Mouse (Mus musculus) myocyte (in vitro differentiated cells): ENCODE data around the gene Tmem86b. TPM values are rescaled to one million over a fixed set of nuclear protein-coding genes. Genes with fewer than 3 reads are reported as not detected.

ENCODE experiments used
- H3K27me3 ChIP-seq: one replicate; pipeline ENCODE4 v1.6.1; 2011; ENCODE audit not compliant: control insufficient read depth, insufficient read depth, insufficient read length
- H3K36me3 ChIP-seq: one replicate; pipeline ENCODE4 v1.6.1; 2011; ENCODE audit not compliant: control insufficient read depth, insufficient read depth
- H3K4me2 ChIP-seq: one replicate; pipeline ENCODE4 v1.6.1; 2011; ENCODE audit warnings: low read depth, control low read depth
- H3K4me3 ChIP-seq: one replicate; pipeline ENCODE4 v1.5.1; 2011; ENCODE audit warnings: mild to moderate bottlenecking, control low read depth, moderate library complexity
- H3K79me2 ChIP-seq: one replicate; pipeline ENCODE4 v1.6.1; 2011; ENCODE audit not compliant: control insufficient read depth, insufficient read depth
- H3ac ChIP-seq: one replicate; pipeline ENCODE4 v1.6.1; 2011; ENCODE audit not compliant: control insufficient read depth, insufficient read length
- CEBPB ChIP-seq: IDR thresholded peaks from 2 replicates; pipeline ENCODE4 v1.6.1; 2011; ENCODE audit warnings: mild to moderate bottlenecking, moderate library complexity; ENCODE audit not compliant: poor library complexity, insufficient read depth, severe bottlenecking
- E2F4 ChIP-seq: IDR thresholded peaks from one replicate; pipeline ENCODE4 v1.6.1; 2011; ENCODE audit warnings: mild to moderate bottlenecking, control low read depth, moderate library complexity; ENCODE audit not compliant: insufficient read depth
- MAX ChIP-seq: IDR thresholded peaks from one replicate; pipeline ENCODE4 v1.6.1; 2011; ENCODE audit warnings: low read depth, mild to moderate bottlenecking, control low read depth
- MYOD1 ChIP-seq, 3 experiments: IDR thresholded peaks; one replicate each; pipeline ENCODE4 v1.6.1; 2011; ENCODE audit warnings: control low read depth in 2 of 3, low read depth in 2 of 3, mild to moderate bottlenecking in 2 of 3, moderate library complexity in 1 of 3; ENCODE audit not compliant: insufficient read length in 2 of 3, control insufficient read depth in 1 of 3
- MYOG ChIP-seq, 3 experiments: IDR thresholded peaks; one replicate each; pipeline ENCODE4 v1.6.1; 2011; ENCODE audit warnings: control low read depth in 2 of 3, low read depth in 2 of 3, mild to moderate bottlenecking in 2 of 3; ENCODE audit not compliant: insufficient read length in 2 of 3, control insufficient read depth in 1 of 3, insufficient read depth in 1 of 3
- POLR2A ChIP-seq: IDR thresholded peaks from one replicate; pipeline ENCODE4 v1.6.1; 2011; ENCODE audit warnings: low read depth, mild to moderate bottlenecking, control low read depth, moderate library complexity; ENCODE audit not compliant: insufficient read length
- POLR2AphosphoS2 ChIP-seq: IDR thresholded peaks from one replicate; pipeline ENCODE4 v1.6.1; 2011; ENCODE audit warnings: low read depth, control low read depth; ENCODE audit not compliant: insufficient read length
- REST ChIP-seq: IDR thresholded peaks from one replicate; pipeline ENCODE4 v1.6.1; 2011; ENCODE audit warnings: mild to moderate bottlenecking, control low read depth, moderate library complexity; ENCODE audit not compliant: insufficient read depth, insufficient read length
- SRF ChIP-seq: IDR thresholded peaks from one replicate; pipeline ENCODE4 v1.6.1; 2011; ENCODE audit warnings: low read depth; ENCODE audit not compliant: control insufficient read depth, insufficient read length
- TCF12 ChIP-seq: IDR thresholded peaks from one replicate; pipeline ENCODE4 v1.6.1; 2011; ENCODE audit warnings: mild to moderate bottlenecking, control low read depth; ENCODE audit not compliant: poor library complexity, insufficient read depth, severe bottlenecking
- TCF3 ChIP-seq: IDR thresholded peaks from one replicate; pipeline ENCODE4 v1.6.1; 2011; ENCODE audit warnings: low read depth, control low read depth; ENCODE audit not compliant: insufficient read length
- USF1 ChIP-seq: IDR thresholded peaks from one replicate; pipeline ENCODE4 v1.6.1; 2011; ENCODE audit warnings: low read depth, mild to moderate bottlenecking, control low read depth, moderate library complexity
- polyA plus RNA-seq: library from polyadenylated mRNA; unstranded; fragments of >200 nt; fragmentation: generic; extraction: Trizol; gene quantifications from one replicate; pipeline ENCODE4 v1.2.1, GENCODE M21; 2012; ENCODE audit warnings: missing spikeins

Tmem86b gene
- polyA plus RNA-seq, 1 experiment, result 2.2 TPM

DNA sequence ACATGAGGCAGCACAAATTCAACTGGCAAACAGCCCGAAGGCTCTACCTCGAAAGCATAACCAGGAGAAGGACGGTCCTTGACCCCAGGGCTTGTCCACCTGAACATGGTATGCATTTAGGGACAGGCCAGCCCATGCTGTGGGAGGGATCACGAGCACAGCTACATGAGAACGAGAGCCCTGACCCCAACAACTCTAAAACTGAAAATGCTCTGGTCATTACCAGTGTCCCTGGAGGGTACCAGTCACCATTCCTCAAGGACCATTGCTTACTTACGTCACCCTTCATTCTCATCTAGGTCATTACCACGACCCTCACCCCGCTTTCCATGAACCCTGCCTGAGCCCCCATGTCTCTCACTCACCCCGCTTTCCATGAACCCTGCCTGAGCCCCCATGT, 37.9 kb upstream of the Tmem86b start:
- H3K27me3 ChIP-seq, result no peaks in the 10 kb centered on the region
- TF ChIP-seq SRF (no peak), TCF3 (no peak), MYOD1 (IDR thresholded peaks at IDR 0.05; ENCODE audit: control insufficient read depth in 1 of 3, insufficient read length in 2 of 3, low read depth in 2 of 3) (no peak), MAX (no peak), E2F4 (no peak), REST (no peak)
- no peak overlapping the region for H3K4me3 ChIP-seq
- no peak overlapping the region for H3ac ChIP-seq
- H3K4me2 ChIP-seq, result no peak overlapping the region
- no peaks in the 10 kb centered on the region for H3K79me2 ChIP-seq
- peaks cover 6% of the 10 kb centered on the region for H3K36me3 ChIP-seq

DNA sequence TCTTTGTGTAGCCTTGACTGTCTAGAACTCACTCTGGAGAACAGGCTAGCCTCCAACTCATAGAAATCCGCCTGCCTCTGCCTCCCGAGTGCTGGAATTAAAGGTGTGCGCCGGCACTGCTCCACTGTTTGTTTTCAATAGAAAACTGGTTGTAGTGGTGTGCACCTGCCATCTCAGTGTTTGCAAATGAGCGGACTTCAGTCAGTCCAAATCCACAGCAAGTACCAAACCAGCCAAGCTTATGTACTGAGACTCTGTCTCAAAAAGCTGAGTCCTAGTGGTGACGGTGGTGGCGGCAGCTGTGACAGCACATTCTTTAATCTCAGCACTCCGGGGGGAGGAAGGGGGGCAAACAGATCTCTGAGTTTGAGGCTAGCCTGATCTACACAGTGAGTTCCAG, 37.3 kb upstream of the Tmem86b start:
- Histone ChIP-seq H3K4me2 (no peak overlapping the region), H3ac (no peak overlapping the region), H3K4me3 (no peak overlapping the region), H3K27me3 (no peaks in the 10 kb centered on the region), H3K36me3 (peaks cover 6% of the 10 kb centered on the region), H3K79me2 (no peaks in the 10 kb centered on the region)
- TF ChIP-seq POLR2A, result no peak
- TF ChIP-seq CEBPB, result no peak
- no peak for TF ChIP-seq REST
- no peak for TF ChIP-seq POLR2AphosphoS2
- TF ChIP-seq USF1, result no peak
- TF ChIP-seq TCF3, result no peak
- TF ChIP-seq MYOD1 (IDR thresholded peaks at IDR 0.05; ENCODE audit: control insufficient read depth in 1 of 3, insufficient read length in 2 of 3, low read depth in 2 of 3), result no peak

DNA sequence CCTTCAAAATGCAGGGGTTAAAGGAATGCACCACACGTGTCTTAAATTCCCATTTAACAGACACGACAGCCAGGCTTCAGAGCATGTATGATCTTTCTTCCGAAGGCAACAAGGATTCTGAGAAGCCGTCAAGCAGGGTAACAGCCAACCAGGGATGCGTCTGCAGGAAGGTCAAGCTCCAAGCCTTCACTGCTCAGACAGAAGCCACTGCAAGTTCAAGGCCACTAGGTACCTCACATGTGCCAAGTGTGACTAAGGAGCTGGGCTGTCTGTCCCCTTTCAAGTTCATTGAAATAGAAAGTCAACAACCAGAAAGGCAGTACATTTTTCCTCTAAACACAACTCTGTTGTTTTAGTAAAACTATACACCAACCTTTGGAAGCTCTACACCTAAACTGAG, 35.6 kb upstream of the Tmem86b start:
- H3ac ChIP-seq, result no peak overlapping the region
- H3K4me2 ChIP-seq, result no peak overlapping the region
- H3K27me3 ChIP-seq, result no peaks in the 10 kb centered on the region
- H3K79me2 ChIP-seq, result no peaks in the 10 kb centered on the region
- H3K36me3 ChIP-seq, result peaks cover 6% of the 10 kb centered on the region
- TF ChIP-seq MYOD1 (IDR thresholded peaks at IDR 0.05; ENCODE audit: control insufficient read depth in 1 of 3, insufficient read length in 2 of 3, low read depth in 2 of 3) (no peak), CEBPB (no peak), REST (no peak), MAX (no peak), POLR2A (no peak), TCF12 (no peak), SRF (no peak), E2F4 (no peak), MYOG (IDR thresholded peaks at IDR 0.05; ENCODE audit: control insufficient read depth in 1 of 3, insufficient read depth in 1 of 3, insufficient read length in 2 of 3, low read depth in 2 of 3) (no peak), USF1 (no peak), POLR2AphosphoS2 (no peak)
- H3K4me3 ChIP-seq, result no peak overlapping the region

DNA sequence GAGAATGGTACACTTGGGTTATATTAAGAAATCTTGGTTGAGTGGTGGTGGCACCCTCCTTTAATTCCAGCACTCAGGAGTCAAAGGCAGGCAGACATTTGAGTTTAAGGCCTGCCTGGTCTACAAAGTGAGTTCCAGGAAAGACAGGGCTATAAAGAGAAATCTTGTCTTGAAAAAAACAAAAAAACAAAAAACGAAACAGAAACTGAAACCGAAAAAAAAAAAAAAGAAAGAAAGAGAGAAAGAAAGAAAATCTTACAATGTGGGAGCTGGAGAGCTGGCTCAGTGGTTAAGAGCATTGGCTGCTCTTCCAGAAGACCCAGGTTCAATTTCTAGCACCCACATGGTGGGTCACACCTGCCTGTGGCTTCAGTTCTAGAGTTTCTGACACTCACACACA, 32.5 kb upstream of the Tmem86b start:
- no peaks in the 10 kb centered on the region for H3K79me2 ChIP-seq
- TF ChIP-seq POLR2A (no peak), E2F4 (no peak), MYOD1 (IDR thresholded peaks at IDR 0.05; ENCODE audit: control insufficient read depth in 1 of 3, insufficient read length in 2 of 3, low read depth in 2 of 3) (no peak), USF1 (no peak), POLR2AphosphoS2 (no peak), TCF3 (no peak), CEBPB (no peak), MAX (no peak), TCF12 (no peak), MYOG (IDR thresholded peaks at IDR 0.05; ENCODE audit: control insufficient read depth in 1 of 3, insufficient read depth in 1 of 3, insufficient read length in 2 of 3, low read depth in 2 of 3) (no peak), REST (no peak), SRF (no peak)
- H3K36me3 ChIP-seq, result no peaks in the 10 kb centered on the region
- no peak overlapping the region for H3K4me3 ChIP-seq
- H3ac ChIP-seq, result no peak overlapping the region
- no peak overlapping the region for H3K4me2 ChIP-seq
- H3K27me3 ChIP-seq, result no peaks in the 10 kb centered on the region

DNA sequence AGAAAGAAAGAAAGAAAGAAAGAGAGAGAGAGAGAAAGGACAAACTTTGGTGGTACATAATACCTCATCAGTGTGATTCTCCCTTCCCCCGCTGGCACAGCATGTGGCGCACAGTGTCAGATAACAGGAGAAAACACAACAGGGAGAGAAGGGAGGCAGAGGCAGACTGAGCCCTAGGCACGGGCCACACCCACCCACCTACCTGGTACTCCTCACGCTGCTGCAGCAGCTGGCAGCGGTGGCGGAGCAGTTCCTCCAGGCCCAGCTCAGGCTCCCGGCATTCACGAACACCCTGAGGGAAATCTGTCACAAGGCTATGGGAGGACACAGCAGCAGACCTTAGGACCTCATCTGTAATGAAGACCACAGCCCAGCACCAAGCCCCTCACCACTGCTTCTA, 32.0 kb upstream of the Tmem86b start:
- no peak overlapping the region for H3ac ChIP-seq
- no peaks in the 10 kb centered on the region for H3K27me3 ChIP-seq
- no peak overlapping the region for H3K4me2 ChIP-seq
- H3K4me3 ChIP-seq, result no peak overlapping the region
- no peak for TF ChIP-seq REST
- H3K79me2 ChIP-seq, result peaks cover under 1% of the 10 kb centered on the region
- H3K36me3 ChIP-seq, result no peaks in the 10 kb centered on the region
